Mouse (Mus musculus) frontal cortex, postnatal 25 days (tissue): ENCODE results near the gene Magi1.

Experiments
- DNase-seq, 2 experiments: peaks; one replicate each; pipeline ENCODE4 v3.0.0; 2022; ENCODE audit warnings: low spot score in 2 of 2

Gene Magi1

GRCm38 (mm10) chr6:93983551-93983950, 300.2 kb downstream of the Magi1 start:
- no peak for DNase-seq

DNA sequence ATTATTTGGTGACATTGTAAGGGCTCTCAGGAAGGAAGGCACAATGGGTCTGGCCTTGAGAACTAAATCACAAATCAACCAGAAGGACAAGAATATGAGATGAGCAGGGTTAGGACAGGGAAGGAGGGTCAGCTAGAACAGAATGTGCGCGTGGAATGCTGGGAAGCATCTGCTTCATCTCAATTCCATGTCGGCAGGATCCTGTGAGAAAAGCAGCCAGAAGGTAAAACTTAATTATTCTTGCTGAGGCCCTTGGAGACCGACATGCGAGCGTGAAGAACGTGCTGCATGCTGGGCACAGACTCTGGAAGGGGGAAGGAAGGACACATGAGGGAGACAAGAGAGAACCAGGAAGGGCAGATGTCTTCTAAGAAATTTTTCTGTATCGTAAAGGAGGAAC, 302.5 kb downstream of the Magi1 start:
- no peak for DNase-seq

DNA sequence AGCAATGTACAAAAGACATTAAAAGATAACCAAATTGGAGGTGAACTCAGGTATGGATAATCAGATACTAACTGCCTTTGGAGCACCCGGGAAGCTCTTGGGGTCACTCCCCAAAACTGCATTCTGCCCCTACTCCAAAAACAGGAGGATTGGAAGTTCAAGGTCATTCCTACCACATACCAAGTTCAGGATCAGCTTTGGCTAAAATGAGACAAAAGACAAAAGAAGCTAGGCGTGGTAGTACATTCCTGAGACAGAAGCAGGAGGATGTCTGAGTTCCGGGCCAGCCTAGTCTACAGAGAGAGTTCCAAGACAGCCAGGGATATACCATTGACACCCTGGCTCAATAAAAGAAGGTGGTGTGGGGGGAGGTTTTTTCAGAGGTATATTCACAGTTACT, 304.5 kb downstream of the Magi1 start:
- DNase-seq, result no peak

GRCm38 (mm10) chr6:93968721-93969120, 315.0 kb downstream of the Magi1 start:
- no peak for DNase-seq

- DNase-seq, result no peak
Observed at GRCm38 (mm10) chr6:93962757-93963336, 320.9 kb downstream of the Magi1 start.

- no peak for DNase-seq
Observed at GRCm38 (mm10) chr6:93961782-93962181, 321.9 kb downstream of the Magi1 start.

- no peak for DNase-seq
Observed at GRCm38 (mm10) chr6:93957172-93957571, 326.5 kb downstream of the Magi1 start.

GRCm38 (mm10) chr6:93946612-93947011, 337.1 kb downstream of the Magi1 start:
- no peak for DNase-seq

DNA sequence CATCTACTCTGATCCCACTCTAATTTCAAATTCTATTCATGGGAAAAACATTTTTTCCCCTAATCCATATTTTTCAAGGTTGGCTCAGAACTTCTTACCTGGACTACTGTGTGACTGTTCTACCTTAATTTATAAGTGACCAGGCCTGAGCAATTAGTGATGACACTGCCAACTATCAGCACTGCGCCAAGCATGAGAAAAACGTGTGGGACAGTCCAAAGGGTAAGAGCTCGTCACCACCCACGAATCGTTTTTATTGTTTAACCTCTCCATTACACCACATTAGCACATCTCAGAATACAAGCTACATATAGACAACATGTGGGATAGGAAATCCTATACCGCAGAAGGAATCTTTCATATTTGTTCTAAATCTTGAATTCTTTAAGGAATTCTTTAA, 347.4 kb downstream of the Magi1 start:
- no peak for DNase-seq

DNA sequence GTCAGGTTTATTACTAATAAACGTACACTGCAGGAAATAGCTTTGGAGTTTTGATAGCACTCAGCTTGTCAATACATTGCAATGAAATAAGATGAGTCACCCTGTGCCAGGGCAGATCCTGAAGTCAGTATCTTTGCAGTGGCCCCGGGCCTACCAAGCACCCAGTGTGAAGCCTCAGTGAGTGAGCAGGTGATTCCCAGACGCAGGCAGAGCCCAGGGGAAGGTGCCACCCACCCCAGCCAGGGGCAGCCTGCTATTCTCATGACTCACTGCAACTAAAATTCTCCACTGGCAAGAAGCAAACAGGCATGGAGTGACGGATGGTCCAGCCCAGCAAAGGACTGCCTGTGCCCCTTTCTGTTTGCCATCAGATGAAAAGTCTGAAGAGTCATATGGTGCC, 347.9 kb downstream of the Magi1 start:
- DNase-seq, result no peak

GRCm38 (mm10) chr6:93934700-93935099, 349.0 kb downstream of the Magi1 start:
- DNase-seq, result no peak

- no peak for DNase-seq
Observed at GRCm38 (mm10) chr6:93924568-93924967, 359.1 kb downstream of the Magi1 start.

- DNase-seq, result no peak
Observed at GRCm38 (mm10) chr6:93923972-93924371, 359.7 kb downstream of the Magi1 start.

DNA sequence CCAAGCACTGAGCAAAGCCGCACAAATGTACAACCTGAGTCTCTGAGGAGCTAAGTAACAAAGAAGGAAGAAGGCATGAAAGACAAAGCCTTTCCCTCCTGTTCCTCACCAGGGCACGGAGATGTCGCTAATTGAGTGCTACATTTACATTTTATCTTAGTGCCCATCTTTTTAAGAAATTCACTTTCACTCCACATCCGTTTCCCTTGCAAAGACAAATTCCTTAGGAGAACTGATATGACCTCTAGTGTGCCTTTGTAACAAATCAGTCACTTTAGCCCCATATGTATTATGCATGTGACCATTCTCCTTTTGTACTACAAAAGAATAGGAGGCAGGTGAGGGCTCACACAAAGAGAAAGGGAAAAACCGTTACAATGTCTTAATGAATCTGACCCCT, 360.4 kb downstream of the Magi1 start:
- no peak for DNase-seq

- DNase-seq, result no peak
Observed at GRCm38 (mm10) chr6:93922931-93923330, 360.8 kb downstream of the Magi1 start.

DNA sequence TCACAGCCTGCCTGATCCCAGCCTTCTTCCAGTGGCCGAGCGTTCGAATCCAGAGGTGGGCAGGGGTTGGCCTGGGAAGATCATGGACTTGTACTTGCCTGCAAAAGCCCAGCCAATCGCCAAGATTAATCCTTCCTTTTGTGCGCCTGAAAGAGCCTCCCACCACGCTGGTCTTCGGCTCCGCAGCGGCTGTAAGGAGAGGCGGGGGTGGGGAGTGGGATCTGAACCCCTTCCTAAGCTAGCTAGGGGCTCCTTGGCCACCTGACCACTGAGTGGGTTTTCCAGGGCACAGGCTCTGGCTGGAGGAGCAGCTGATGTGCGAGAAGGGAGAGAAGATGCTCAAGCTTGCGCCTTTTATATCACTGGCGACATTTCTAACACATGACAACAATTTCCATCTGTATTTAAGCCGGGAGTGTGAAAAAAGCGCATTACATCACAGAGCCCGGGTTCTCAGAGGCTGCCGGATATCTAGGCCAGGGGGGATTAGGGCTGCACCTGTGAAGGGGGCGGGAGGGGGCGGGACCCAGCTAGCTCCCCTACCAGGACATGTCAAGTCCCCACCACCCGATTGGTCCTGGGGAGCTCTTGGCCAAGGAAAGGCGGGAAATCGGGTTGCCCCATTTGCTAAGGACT, 370.4 kb downstream of the Magi1 start:
- DNase-seq, result peak; percentile 11 to 27

- DNase-seq, result peak in 1 of 2 experiments; percentile 41
Observed at GRCm38 (mm10) chr6:93912582-93913225, 371.0 kb downstream of the Magi1 start.

DNA sequence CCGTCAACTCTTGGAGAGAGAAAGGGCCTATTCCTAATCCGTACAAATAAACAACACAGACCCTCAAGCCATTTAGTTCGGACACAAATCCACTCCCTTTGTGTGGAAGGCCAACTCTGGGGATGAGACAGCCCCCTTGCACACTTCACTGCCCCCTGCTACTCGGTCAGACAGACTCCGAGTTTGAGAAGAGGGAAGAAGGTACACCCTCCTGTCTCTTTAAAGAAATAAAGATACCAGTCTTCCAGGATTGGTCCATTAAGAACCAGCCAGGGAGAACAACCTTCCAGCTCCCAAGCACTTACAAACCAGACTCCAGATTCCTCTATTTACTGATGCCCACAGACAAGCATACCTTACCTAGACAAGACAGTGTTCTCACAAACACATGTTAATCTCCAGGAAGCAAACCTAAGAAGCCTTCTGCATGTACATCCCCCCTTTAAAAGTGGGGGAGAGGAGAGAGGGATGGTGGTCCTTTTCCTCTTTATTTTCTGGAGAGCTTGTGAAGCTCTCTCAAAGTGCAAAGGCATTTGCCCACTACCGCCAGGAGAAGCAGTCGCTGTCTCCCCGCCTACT, 371.6 kb downstream of the Magi1 start:
- DNase-seq, result no peak

DNA sequence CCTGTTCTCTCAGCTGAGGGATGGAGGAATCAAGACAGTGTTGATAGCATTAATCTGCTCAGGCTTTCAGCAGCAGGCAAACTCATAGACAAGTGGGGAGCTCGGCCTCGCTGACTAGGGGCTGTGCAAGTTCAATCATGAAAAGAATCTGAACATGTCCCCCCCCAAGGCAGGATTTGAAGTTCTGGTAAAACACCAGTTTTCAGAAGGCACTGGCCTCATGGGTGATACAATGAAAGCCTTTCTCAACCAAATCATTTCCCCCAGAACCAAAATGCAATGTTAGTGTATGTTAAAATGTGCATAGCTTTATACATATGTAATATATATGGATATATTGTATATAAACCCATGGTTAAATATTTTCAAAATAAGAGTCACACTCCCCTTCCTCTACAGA, 372.3 kb downstream of the Magi1 start:
- DNase-seq, result no peak

DNA sequence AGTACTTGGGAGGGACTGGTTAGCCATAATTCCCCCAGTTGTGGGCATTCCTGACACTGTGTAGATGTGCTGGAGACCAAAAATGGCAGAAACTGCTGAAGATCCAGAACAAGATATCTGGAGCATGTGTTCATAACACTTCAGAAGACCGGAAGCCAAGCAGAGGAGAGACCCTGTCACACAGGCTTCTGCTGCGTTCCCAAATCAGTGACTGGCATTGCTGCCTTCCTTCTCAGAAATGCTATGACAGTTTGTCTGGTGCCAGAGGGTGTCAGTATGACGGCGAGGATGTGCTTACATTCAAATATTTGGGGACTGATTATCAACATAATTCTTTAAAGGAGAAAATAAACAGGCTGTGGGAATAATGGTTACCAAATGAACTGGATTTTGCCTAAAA, 373.7 kb downstream of the Magi1 start:
- no peak for DNase-seq

GRCm38 (mm10) chr6:93904987-93905386, 378.7 kb downstream of the Magi1 start:
- no peak for DNase-seq

DNA sequence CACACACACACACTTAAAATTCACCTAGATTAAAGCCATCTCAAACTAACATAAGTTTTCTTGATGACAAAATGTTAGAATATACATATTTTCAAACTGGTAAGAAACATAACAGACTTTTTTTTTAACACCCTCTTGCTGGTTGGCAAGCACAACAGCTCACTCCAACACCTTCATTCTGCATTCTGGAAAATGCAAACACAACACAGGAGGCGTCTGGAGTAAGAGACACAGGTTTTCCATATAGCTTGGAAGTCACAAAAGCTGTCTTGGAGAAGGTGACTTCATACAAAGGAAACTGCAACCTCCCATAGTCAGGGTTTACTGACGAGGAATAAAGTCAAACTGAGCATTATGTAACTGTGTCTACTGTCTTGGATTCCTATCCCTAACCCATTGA, 381.5 kb downstream of the Magi1 start:
- no peak for DNase-seq

GRCm38 (mm10) chr6:93901408-93901807, 382.3 kb downstream of the Magi1 start:
- DNase-seq, result no peak
